Mouse (Mus musculus) ES-E14 (cell line): ENCODE data around the gene Rnf43.

Source experiments
- CHD2 ChIP-seq: IDR thresholded peaks from 2 replicates; pipeline ENCODE4 v1.6.1; 2014; ENCODE audit warnings: mild to moderate bottlenecking, low read depth, low read length, inconsistent platforms
- MAFK ChIP-seq: IDR thresholded peaks from 2 replicates; pipeline ENCODE4 v1.6.1; 2014; ENCODE audit warnings: mild to moderate bottlenecking, low read depth, low read length, inconsistent platforms; ENCODE audit not compliant: insufficient read depth
- ZC3H11A ChIP-seq: IDR thresholded peaks from 2 replicates; pipeline ENCODE4 v1.6.1; 2012; ENCODE audit warnings: low read depth, mild to moderate bottlenecking, inconsistent platforms, low read length, borderline replicate concordance
- ZNF384 ChIP-seq: IDR thresholded peaks from 2 replicates; pipeline ENCODE4 v1.6.1; 2012; ENCODE audit warnings: low read depth, low read length, inconsistent platforms

DNA sequence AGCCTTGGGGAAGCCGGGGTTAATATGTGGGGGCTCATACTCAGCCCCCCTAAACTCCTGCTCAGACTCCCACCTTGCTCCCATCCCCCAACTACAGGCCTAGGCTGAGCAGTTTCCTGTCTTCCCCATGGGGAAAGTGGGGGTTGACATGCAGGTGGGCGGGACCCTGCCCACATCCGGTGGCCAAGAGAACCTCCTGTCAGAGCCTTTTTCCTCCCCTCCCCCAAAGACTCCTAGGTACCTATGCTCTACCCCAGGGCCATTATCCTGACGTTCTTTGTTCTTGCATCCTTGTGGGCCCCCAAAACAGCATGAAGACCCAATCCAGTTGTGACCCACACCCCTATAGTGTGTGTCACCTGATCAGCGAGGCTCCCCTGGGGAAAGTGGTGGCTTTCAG, 92.1 kb downstream of the Rnf43 start:
- TF ChIP-seq ZNF384 (no peak), CHD2 (no peak), MAFK (no peak), ZC3H11A (no peak)
